Mouse (Mus musculus): Measurements from ENCODE around the gene 1700030J22Rik. TPM values are rescaled to one million over a fixed set of nuclear protein-coding genes. Genes with fewer than 3 reads are reported as not detected.

The 1700030J22Rik gene
- polyA plus RNA-seq, 1 experiment from 2014 or later = 5.6 TPM

GRCm38 (mm10) chr8:116927880-116928279 is 50.9 kb downstream of the 1700030J22Rik start:
- DNase-seq = peak; percentile 26
- H3K27ac ChIP-seq (replicated peaks; ENCODE audit: low read depth, low read length) = no peak overlapping the region
- WGBS = 80% methylated on average over 9 of the region's 9 CpGs
- H3K36me3 ChIP-seq (ENCODE audit: control insufficient read depth, insufficient read depth, low read length) = peaks cover 7% of the 10 kb centered on the region; the same call in 1 of the 2 replicates
- H3K4me3 ChIP-seq (replicated peaks; ENCODE audit: low read depth, low read length) = no peak overlapping the region
- ATAC-seq (ENCODE audit: low FRiP score, low TSS enrichment) = no peak
- H3K4me2 ChIP-seq (ENCODE audit: low read length) = no peak overlapping the region
- no peak overlapping the region for H3K9ac ChIP-seq (replicated peaks; ENCODE audit: low read length)
- no peaks in the 10 kb centered on the region for H3K9me3 ChIP-seq (ENCODE audit: control insufficient read depth, low read length)
- no peaks in the 10 kb centered on the region for H3K4me1 ChIP-seq (ENCODE audit: control insufficient read depth, insufficient read depth, low read length)
- H3K27me3 ChIP-seq (ENCODE audit: control insufficient read depth, insufficient read depth, low read length) = no peaks in the 10 kb centered on the region

- WGBS = 93% methylated on average over 8 of the region's 8 CpGs
- Histone ChIP-seq H3K36me3 (ENCODE audit: control insufficient read depth, insufficient read depth, low read length) (no peaks in the 10 kb centered on the region), H3K27me3 (ENCODE audit: control insufficient read depth, insufficient read depth, low read length) (no peaks in the 10 kb centered on the region), H3K9ac (replicated peaks; ENCODE audit: low read length) (no peak overlapping the region), H3K4me1 (ENCODE audit: control insufficient read depth, insufficient read depth, low read length) (0 out of 2 replicates have a peak, but pooled peaks cover 5% of the 10 kb centered on the region), H3K27ac (replicated peaks; ENCODE audit: low read depth, low read length) (no peak overlapping the region), H3K9me3 (ENCODE audit: control insufficient read depth, low read length) (no peaks in the 10 kb centered on the region), H3K4me3 (replicated peaks; ENCODE audit: low read depth, low read length) (no peak overlapping the region), H3K4me2 (ENCODE audit: low read length) (no peak overlapping the region)
- no peak for ATAC-seq (ENCODE audit: low FRiP score, low TSS enrichment)
- no peak for DNase-seq
These were observed 55.2 kb downstream of the 1700030J22Rik start for GRCm38 (mm10) chr8:116923526-116923925.

GRCm38 (mm10) chr8:116922060-116922757 is 56.5 kb downstream of the 1700030J22Rik start:
- Histone ChIP-seq H3K4me2 (ENCODE audit: low read length) (peak overlapping the region; percentile 69), H3K36me3 (ENCODE audit: control insufficient read depth, insufficient read depth, low read length) (no peaks in the 10 kb centered on the region), H3K9ac (replicated peaks; ENCODE audit: low read length) (peak overlapping the region; percentile 55), H3K27ac (replicated peaks; ENCODE audit: low read depth, low read length) (peak overlapping the region; percentile 80; the same call in 1 of the 2 replicates), H3K9me3 (ENCODE audit: control insufficient read depth, low read length) (no peaks in the 10 kb centered on the region), H3K4me1 (ENCODE audit: control insufficient read depth, insufficient read depth, low read length) (0 out of 2 replicates have a peak, but pooled peaks cover 5% of the 10 kb centered on the region), H3K27me3 (ENCODE audit: control insufficient read depth, insufficient read depth, low read length) (no peaks in the 10 kb centered on the region), H3K4me3 (replicated peaks; ENCODE audit: low read depth, low read length) (peak overlapping the region; percentile 57)
- ATAC-seq (ENCODE audit: low FRiP score, low TSS enrichment) (no peak), DNase-seq (no peak)
- WGBS = 34% methylated on average over 17 of the region's 17 CpGs

GRCm38 (mm10) chr8:116921337-116922059 is 57.3 kb downstream of the 1700030J22Rik start, which contains the start of the genes Cmc2 and Cenpn:
Gene Cmc2 (minus strand): TSS chr8:116921455.
Gene Cenpn (plus strand): TSS chr8:116921730.
- H3K27me3 ChIP-seq (ENCODE audit: control insufficient read depth, insufficient read depth, low read length) = no peaks in the 10 kb centered on the region
- H3K4me2 ChIP-seq (ENCODE audit: low read length) = peak within 1 kb of the TSS; percentile 69
- H3K4me3 ChIP-seq (replicated peaks; ENCODE audit: low read depth, low read length) = peak within 1 kb of the TSS; percentile 57
- DNase-seq = peak; percentile 99
- H3K4me1 ChIP-seq (ENCODE audit: control insufficient read depth, insufficient read depth, low read length) = 0 out of 2 replicates have a peak, but pooled peaks cover 5% of the 10 kb centered on the region
- peak within 1 kb of the TSS; percentile 80 for H3K27ac ChIP-seq (replicated peaks; ENCODE audit: low read depth, low read length)
- no peaks in the 10 kb centered on the region for H3K36me3 ChIP-seq (ENCODE audit: control insufficient read depth, insufficient read depth, low read length)
- H3K9me3 ChIP-seq (ENCODE audit: control insufficient read depth, low read length) = no peaks in the 10 kb centered on the region
- WGBS = under 1% methylated on average over 57 of the region's 57 CpGs
- peak within 1 kb of the TSS; percentile 55 for H3K9ac ChIP-seq (replicated peaks; ENCODE audit: low read length)
- peak; percentile 94 for ATAC-seq (ENCODE audit: low FRiP score, low TSS enrichment)

- Histone ChIP-seq H3K4me1 (ENCODE audit: control insufficient read depth, insufficient read depth, low read length) (0 out of 2 replicates have a peak, but pooled peaks cover 5% of the 10 kb centered on the region), H3K9ac (replicated peaks; ENCODE audit: low read length) (peak overlapping the region; percentile 55), H3K36me3 (ENCODE audit: control insufficient read depth, insufficient read depth, low read length) (no peaks in the 10 kb centered on the region), H3K4me2 (ENCODE audit: low read length) (peak overlapping the region; percentile 69), H3K27me3 (ENCODE audit: control insufficient read depth, insufficient read depth, low read length) (no peaks in the 10 kb centered on the region), H3K4me3 (replicated peaks; ENCODE audit: low read depth, low read length) (peak overlapping the region; percentile 57), H3K27ac (replicated peaks; ENCODE audit: low read depth, low read length) (peak overlapping the region; percentile 80), H3K9me3 (ENCODE audit: control insufficient read depth, low read length) (no peaks in the 10 kb centered on the region)
- ATAC-seq (ENCODE audit: low FRiP score, low TSS enrichment) (peak; percentile 69; the same call in 1 of the 2 replicates), DNase-seq (no peak)
- WGBS = under 1% methylated on average over 22 of the region's 22 CpGs
These were observed 57.8 kb downstream of the 1700030J22Rik start for GRCm38 (mm10) chr8:116921005-116921336.

Other genes with a start within 250 kb of the 1700030J22Rik start
- gene Cdyl2, start 246.0 kb downstream of the 1700030J22Rik start, polyA plus RNA-seq (2014; fragmentation: Nextera tagmentation; extraction: Ambion mirVana) = 10.3 and 13.5 TPM in 2 replicates
- gene Cmc2, start 57.5 kb downstream of the 1700030J22Rik start, polyA plus RNA-seq (2014; fragmentation: Nextera tagmentation; extraction: Ambion mirVana) = 26.2 and 30.5 TPM in 2 replicates
- 7.0 and 11.8 TPM in 2 replicates for gene Cenpn, start 57.2 kb downstream of the 1700030J22Rik start, polyA plus RNA-seq (2014; fragmentation: Nextera tagmentation; extraction: Ambion mirVana)
- 21.2 and 26.3 TPM in 2 replicates for gene Atmin, start 35.6 kb downstream of the 1700030J22Rik start, polyA plus RNA-seq (2014; fragmentation: Nextera tagmentation; extraction: Ambion mirVana)
- 82.2 and 87.5 TPM in 2 replicates for gene Gcsh, start 14.6 kb upstream of the 1700030J22Rik start, polyA plus RNA-seq (2014; fragmentation: Nextera tagmentation; extraction: Ambion mirVana)
- gene Pkd1l2, start 103.5 kb upstream of the 1700030J22Rik start, polyA plus RNA-seq (2014; fragmentation: Nextera tagmentation; extraction: Ambion mirVana) = 0.12 TPM in 1 of 2 replicates, not detected in the other
- gene Bco1, start 116.9 kb upstream of the 1700030J22Rik start, polyA plus RNA-seq (2014; fragmentation: Nextera tagmentation; extraction: Ambion mirVana) = 0.18 TPM in 1 of 2 replicates, not detected in the other
- gene Gan, start 179.2 kb upstream of the 1700030J22Rik start, polyA plus RNA-seq (2014; fragmentation: Nextera tagmentation; extraction: Ambion mirVana) = 4.9 and 7.1 TPM in 2 replicates

Measured in midbrain, embryonic 14.5 days (tissue).